Mouse (Mus musculus): ENCODE measurements around the gene Mymx.

Gene Mymx

GRCm38 (mm10) chr17:45590410-45590809 lies 11.5 kb downstream of the Mymx start:
- in situ Hi-C loops (cut with MboI, MseI), result loop anchor here (5.0 kb wide), 1 partner anchor 47 kb away; no protein-coding TSS in a partner anchor

GRCm38 (mm10) chr17:45589844-45590243 lies 12.1 kb downstream of the Mymx start:
- in situ Hi-C loops (cut with MboI, MseI), result loop anchor here (5.0 kb wide), 1 partner anchor 47 kb away; no protein-coding TSS in a partner anchor

- in situ Hi-C loops (cut with MboI, MseI), result no loop called here
Observed at GRCm38 (mm10) chr17:45589236-45589635, 12.7 kb downstream of the Mymx start.

- in situ Hi-C loops (cut with MboI, MseI), result no loop called here
Observed at GRCm38 (mm10) chr17:45588370-45588769, 13.5 kb downstream of the Mymx start.

GRCm38 (mm10) chr17:45586449-45586837 lies 15.5 kb downstream of the Mymx start:
- in situ Hi-C loops (cut with MboI, MseI), result no loop called here

GRCm38 (mm10) chr17:45585725-45586448 lies 16.0 kb downstream of the Mymx start:
- in situ Hi-C loops (cut with MboI, MseI), result no loop called here

GRCm38 (mm10) chr17:45584939-45585678 lies 16.8 kb downstream of the Mymx start:
- in situ Hi-C loops (cut with MboI, MseI), result no loop called here

GRCm38 (mm10) chr17:45584096-45584896 lies 17.6 kb downstream of the Mymx start:
- in situ Hi-C loops (cut with MboI, MseI), result no loop called here

- in situ Hi-C loops (cut with MboI, MseI), result no loop called here
Observed at GRCm38 (mm10) chr17:45582715-45583355, 19.1 kb downstream of the Mymx start.

- in situ Hi-C loops (cut with MboI, MseI), result no loop called here
Observed at GRCm38 (mm10) chr17:45582188-45582587, 19.7 kb downstream of the Mymx start.

GRCm38 (mm10) chr17:45581567-45581983 lies 20.3 kb downstream of the Mymx start:
- in situ Hi-C loops (cut with MboI, MseI), result no loop called here

GRCm38 (mm10) chr17:45580958-45581477 lies 20.9 kb downstream of the Mymx start:
- in situ Hi-C loops (cut with MboI, MseI), result no loop called here

GRCm38 (mm10) chr17:45579554-45579953 lies 22.3 kb downstream of the Mymx start:
- in situ Hi-C loops (cut with MboI, MseI), result no loop called here

- in situ Hi-C loops (cut with MboI, MseI), result no loop called here
Observed at GRCm38 (mm10) chr17:45578843-45579242, 23.1 kb downstream of the Mymx start.

- in situ Hi-C loops (cut with MboI, MseI), result no loop called here
Observed at GRCm38 (mm10) chr17:45578242-45578641, 23.7 kb downstream of the Mymx start.

GRCm38 (mm10) chr17:45575123-45575897 lies 26.6 kb downstream of the Mymx start:
- in situ Hi-C loops (cut with MboI, MseI), result no loop called here

GRCm38 (mm10) chr17:45574129-45574761 lies 27.7 kb downstream of the Mymx start:
- in situ Hi-C loops (cut with MboI, MseI), result loop anchor here (25.0 kb wide), 1 partner anchor 1938 kb away; the partner anchor contains the start of genes Ccnd3 and Taf8

GRCm38 (mm10) chr17:45573780-45574123 lies 28.1 kb downstream of the Mymx start:
- in situ Hi-C loops (cut with MboI, MseI), result loop anchor here (25.0 kb wide), 1 partner anchor 1939 kb away; the partner anchor contains the start of genes Ccnd3 and Taf8

GRCm38 (mm10) chr17:45573087-45573779 lies 28.7 kb downstream of the Mymx start, which contains the start of gene Hsp90ab1:
Hsp90ab1 (minus strand) TSS chr17:45573271.
- in situ Hi-C loops (cut with MboI, MseI), result loop anchor here (25.0 kb wide), 1 partner anchor 1939 kb away; the partner anchor contains the start of genes Ccnd3 and Taf8
